Comparison of ENCODE assay signal across 8 mouse cellular contexts in the genomic region with DNA sequence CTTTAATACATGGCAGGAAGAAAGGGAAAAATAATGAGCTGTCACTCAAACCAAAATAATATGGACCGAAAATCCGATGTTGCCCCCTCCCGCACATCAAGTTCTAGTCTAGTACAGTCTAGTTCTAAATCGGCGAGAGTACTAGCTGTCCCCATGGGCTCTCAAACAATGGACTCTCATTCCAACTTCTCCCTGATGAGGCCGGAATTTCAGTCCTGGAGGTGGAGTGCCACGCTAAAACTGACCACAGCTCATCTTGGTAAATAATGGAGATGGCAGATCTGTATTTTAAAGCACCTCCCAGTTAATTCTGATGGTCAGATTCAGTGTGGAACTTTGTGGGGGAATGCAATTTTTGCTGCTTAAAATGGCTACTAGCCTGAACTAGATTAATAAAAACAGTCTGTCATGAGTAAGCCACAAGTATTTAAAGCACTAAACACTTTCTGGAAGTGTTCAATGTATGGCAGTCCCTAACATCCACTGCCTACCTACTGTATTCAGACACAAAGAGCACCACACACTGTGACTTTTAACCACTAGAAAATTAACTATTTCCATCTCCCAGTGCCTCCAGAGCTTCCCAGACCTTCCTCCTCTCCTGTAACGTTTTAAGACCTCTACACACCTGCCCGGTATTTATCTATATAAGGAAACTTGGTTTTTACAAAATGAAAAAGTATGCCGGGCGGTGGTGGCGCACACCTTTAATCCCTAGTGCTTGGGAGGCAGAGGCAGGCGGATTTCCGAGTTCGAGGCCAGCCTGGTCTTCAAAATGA. TPM values are rescaled to one million over a fixed set of nuclear protein-coding genes. Genes with fewer than 3 reads are reported as not detected.
DNase-seq lines count a peak whose midpoint lies in the region; ATAC-seq and TF ChIP-seq lines count a peak whose summit lies in the region.

No protein-coding gene starts in this region.

- ATAC-seq in heart, embryonic 12.5 days (ENCODE audit: insufficient number of reproducible peaks, low FRiP score) = no peak
- ATAC-seq in limb, embryonic 14.5 days (ENCODE audit: low FRiP score, low read depth) = no peak
- no peak for ATAC-seq in neural tube, embryonic 13.5 days (ENCODE audit: low read depth)

- no peaks in the 10 kb centered on the region for H3K36me3 ChIP-seq in heart, embryonic 12.5 days
- peaks cover 9% of the 10 kb centered on the region; the same call in 1 of the 2 replicates for H3K36me3 ChIP-seq in limb, embryonic 14.5 days (ENCODE audit: control insufficient read depth, insufficient read depth, low read length)
- H3K36me3 ChIP-seq in neural tube, embryonic 13.5 days = no peaks in the 10 kb centered on the region

- H3K9me3 ChIP-seq in heart, embryonic 12.5 days (replicated peaks) = no peaks in the 10 kb centered on the region; the same call in 1 of the 2 replicates
- H3K9me3 ChIP-seq in limb, embryonic 14.5 days (ENCODE audit: control insufficient read depth, low read length) = no peaks in the 10 kb centered on the region
- H3K9me3 ChIP-seq in neural tube, embryonic 13.5 days = no peaks in the 10 kb centered on the region

- H3K27me3 ChIP-seq in heart, embryonic 12.5 days (replicated peaks) = no peaks in the 10 kb centered on the region
- H3K27me3 ChIP-seq in limb, embryonic 14.5 days (ENCODE audit: control insufficient read depth, insufficient read depth, low read length) = no peaks in the 10 kb centered on the region
- no peaks in the 10 kb centered on the region for H3K27me3 ChIP-seq in neural tube, embryonic 13.5 days

- peak overlapping the region; percentile 100 for H3K9ac ChIP-seq in heart, embryonic 12.5 days
- peak overlapping the region; percentile 100 for H3K9ac ChIP-seq in limb, embryonic 14.5 days (ENCODE audit: low read depth, low read length, severe bottlenecking)
- H3K9ac ChIP-seq in neural tube, embryonic 13.5 days = peak overlapping the region; percentile 100

- no peak for TF ChIP-seq CTCF in gastrocnemius, adult 2 months (IDR thresholded peaks at IDR 0.05)

- DNase-seq in gastrocnemius, adult 2 months = no peak
- no peak for DNase-seq in gastrocnemius, postnatal 14 days
- DNase-seq in Muller cell, postnatal 12 days (ENCODE audit: inconsistent ontology term) = peak; percentile 43
- no peak for DNase-seq in limb, embryonic 14.5 days (ENCODE audit: low spot score)
- no peak for DNase-seq in embryo, embryonic 9.5 days (ENCODE audit: extremely low spot score)
- no peak for DNase-seq in ovary, postnatal 36 days (ENCODE audit: low spot score)

- 54% methylated on average over 15 of the region's 15 CpGs for WGBS in heart, embryonic 12.5 days
- WGBS in limb, embryonic 14.5 days = 57% methylated on average over 15 of the region's 15 CpGs
- WGBS in neural tube, embryonic 13.5 days = 66% methylated on average over 15 of the region's 15 CpGs

- H3K27ac ChIP-seq in gastrocnemius, adult 2 months = peak overlapping the region; percentile 100
- H3K27ac ChIP-seq in heart, embryonic 12.5 days (ENCODE audit: poor library complexity, severe bottlenecking) = peak overlapping the region; percentile 100
- H3K27ac ChIP-seq in limb, embryonic 14.5 days (replicated peaks; ENCODE audit: low read depth, low read length) = peak overlapping the region; percentile 100
- peak overlapping the region; percentile 100 for H3K27ac ChIP-seq in neural tube, embryonic 13.5 days (replicated peaks)

- no peak for TF ChIP-seq POLR2A in limb, embryonic 14.5 days (IDR thresholded peaks at IDR 0.05; ENCODE audit: borderline replicate concordance, extremely low read depth, insufficient read depth, insufficient read length)

- peaks cover 35% of the 10 kb centered on the region for H3K4me1 ChIP-seq in heart, embryonic 12.5 days (replicated peaks)
- peaks cover 21% of the 10 kb centered on the region for H3K4me1 ChIP-seq in limb, embryonic 14.5 days (ENCODE audit: control insufficient read depth, insufficient read depth, low read length)
- peaks cover 46% of the 10 kb centered on the region for H3K4me1 ChIP-seq in neural tube, embryonic 13.5 days (replicated peaks)

- H3K4me3 ChIP-seq in gastrocnemius, adult 2 months = peak overlapping the region; percentile 92
- peak overlapping the region; percentile 99 for H3K4me3 ChIP-seq in heart, embryonic 12.5 days
- H3K4me3 ChIP-seq in limb, embryonic 14.5 days (replicated peaks; ENCODE audit: low read length) = peak overlapping the region; percentile 98
- H3K4me3 ChIP-seq in neural tube, embryonic 13.5 days = peak overlapping the region; percentile 95

- H3K4me2 ChIP-seq in heart, embryonic 12.5 days = peak overlapping the region; percentile 78
- peak overlapping the region; percentile 62 for H3K4me2 ChIP-seq in limb, embryonic 14.5 days (replicated peaks; ENCODE audit: low read depth, low read length, severe bottlenecking)
- H3K4me2 ChIP-seq in neural tube, embryonic 13.5 days = peak overlapping the region; percentile 73

- intact Hi-C loops in gastrocnemius, adult 2 months (cut with DNase I) = loop anchor here (2.0 to 5.0 kb wide), 2 partner anchors 23 to 73 kb away; a partner anchor contains a TSS
- intact Hi-C loops in gastrocnemius, postnatal 14 days (cut with DNase I; ENCODE audit: low total_unique reads) = no loop called here

RNA-seq across cellular contexts. Expression of a gene that starts 2.8 kb away (rescaled TPM):
- total RNA-seq in gastrocnemius, adult 2 months (2021) = 10 to 100 TPM; 11.9 to 13.4 TPM
- total RNA-seq in gastrocnemius, postnatal 14 days (2021) = 10 to 100 TPM in 1 of 2 experiments, 1 to 10 TPM in 1; 9.4 to 10.5 TPM
- polyA plus RNA-seq in heart, embryonic 12.5 days (2016; fragmentation: Nextera tagmentation; extraction: Ambion mirVana) = 4.0 and 5.7 TPM in 2 replicates
- polyA plus RNA-seq in limb, embryonic 14.5 days (2012; rRNA removed) = 17.2 and 17.7 TPM in 2 replicates
- polyA plus RNA-seq in limb, embryonic 14.5 days (2014; fragmentation: Nextera tagmentation; extraction: Ambion mirVana) = 5.4 and 8.2 TPM in 2 replicates
- polyA plus RNA-seq in neural tube, embryonic 13.5 days (2015; fragmentation: Nextera tagmentation; extraction: Ambion mirVana) = 6.5 and 9.4 TPM in 2 replicates

RNA-seq across cellular contexts. Expression of a gene that starts 35.0 kb away (rescaled TPM):
- 1 to 10 TPM; 6.0 to 8.2 TPM for total RNA-seq in gastrocnemius, adult 2 months (2021)
- 10 to 100 TPM; 12.9 to 14.5 TPM for total RNA-seq in gastrocnemius, postnatal 14 days (2021)
- 52.4 and 55.1 TPM in 2 replicates for polyA plus RNA-seq in heart, embryonic 12.5 days (2016; fragmentation: Nextera tagmentation; extraction: Ambion mirVana)
- 27.8 and 28.9 TPM in 2 replicates for polyA plus RNA-seq in limb, embryonic 14.5 days (2012; rRNA removed)
- polyA plus RNA-seq in limb, embryonic 14.5 days (2014; fragmentation: Nextera tagmentation; extraction: Ambion mirVana) = 63.3 and 66.5 TPM in 2 replicates
- 70.7 and 75.4 TPM in 2 replicates for polyA plus RNA-seq in neural tube, embryonic 13.5 days (2015; fragmentation: Nextera tagmentation; extraction: Ambion mirVana)

RNA-seq across cellular contexts. Expression of a gene that starts 54.7 kb away (rescaled TPM):
- total RNA-seq in gastrocnemius, adult 2 months (2021) = not detected
- not detected for total RNA-seq in gastrocnemius, postnatal 14 days (2021)
- not detected in 2 replicates for polyA plus RNA-seq in heart, embryonic 12.5 days (2016; fragmentation: Nextera tagmentation; extraction: Ambion mirVana)
- polyA plus RNA-seq in limb, embryonic 14.5 days (2012; rRNA removed) = not detected in 2 replicates
- 0.07 TPM in 1 of 2 replicates, not detected in the other for polyA plus RNA-seq in limb, embryonic 14.5 days (2014; fragmentation: Nextera tagmentation; extraction: Ambion mirVana)
- polyA plus RNA-seq in neural tube, embryonic 13.5 days (2015; fragmentation: Nextera tagmentation; extraction: Ambion mirVana) = not detected in 2 replicates
